Mouse (Mus musculus): Measurements from ENCODE around the gene Fasl. TPM values are rescaled to one million over a fixed set of nuclear protein-coding genes. Genes with fewer than 3 reads are reported as not detected.

The Fasl gene
- not detected in 2 replicates for polyA plus RNA-seq (2015; fragmentation: Nextera tagmentation; extraction: Ambion mirVana)

GRCm38 (mm10) chr1:161788339-161788738 is at the start of gene Fasl:
Fasl (minus strand) TSS chr1:161788495.

Other genes with a start within 250 kb of the Fasl start
- gene Suco, start 88.2 kb upstream of the Fasl start, polyA plus RNA-seq (2015; fragmentation: Nextera tagmentation; extraction: Ambion mirVana) = 6.8 and 7.2 TPM in 2 replicates
- gene Pigc, start 180.7 kb upstream of the Fasl start, polyA plus RNA-seq (2015; fragmentation: Nextera tagmentation; extraction: Ambion mirVana) = 25.6 and 28.4 TPM in 2 replicates
- gene 4930558K02Rik, start 191.1 kb upstream of the Fasl start, polyA plus RNA-seq (2015; fragmentation: Nextera tagmentation; extraction: Ambion mirVana) = 0.14 TPM in 1 of 2 replicates, not detected in the other

All from skeletal muscle tissue, postnatal 0 days (tissue).